Mouse (Mus musculus) liver, embryonic 14.5 days (tissue): ENCODE measurements around the gene Ensa.

Experiments
- CTCF ChIP-seq: IDR thresholded peaks from 2 replicates; pipeline ENCODE4 v1.5.1; 2016; ENCODE audit warnings: antibody characterized with exemption, low read depth, control low read depth
- EP300 ChIP-seq: IDR thresholded peaks from 2 replicates; pipeline ENCODE4 v1.6.1; 2016; ENCODE audit warnings: antibody characterized with exemption, low read depth

DNA sequence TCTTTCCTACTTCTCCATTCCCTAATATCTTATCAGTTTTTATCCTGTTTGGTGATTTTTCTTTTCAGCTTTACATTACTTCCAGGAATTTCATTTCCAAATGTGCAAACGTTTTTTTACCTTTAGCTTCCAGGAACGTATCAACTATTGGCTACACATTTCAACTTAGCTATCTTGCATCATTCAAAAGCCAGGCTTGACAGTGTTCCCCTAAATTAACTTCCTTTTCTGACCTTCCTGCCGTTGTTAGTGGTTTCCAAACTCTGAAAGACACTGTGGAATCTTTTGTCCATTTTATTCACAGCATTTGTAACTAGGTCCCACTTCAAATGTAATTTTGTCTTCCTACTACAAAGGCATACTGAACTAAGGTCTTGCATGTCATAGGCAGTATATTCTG, 15.6 kb upstream of the Ensa start:
- TF ChIP-seq EP300, result no peak
- TF ChIP-seq CTCF, result no peak
